Mouse (Mus musculus) ES-Bruce4 (cell line): Measurements from ENCODE around the gene Abhd12. TPM values are rescaled to one million over a fixed set of nuclear protein-coding genes. Genes with fewer than 3 reads are reported as not detected.

Source experiments
- H3K27ac ChIP-seq: 2 replicates; pipeline ENCODE4 v1.5.1; 2012; ENCODE audit warnings: low read length, inconsistent platforms; ENCODE audit not compliant: insufficient read depth
- H3K27me3 ChIP-seq: 2 replicates; pipeline ENCODE4 v1.6.1; 2012; ENCODE audit warnings: mild to moderate bottlenecking, low read length, inconsistent platforms; ENCODE audit not compliant: control insufficient read depth, poor library complexity, insufficient read depth, severe bottlenecking
- H3K36me3 ChIP-seq: 2 replicates; pipeline ENCODE4 v1.6.1; 2012; ENCODE audit warnings: inconsistent platforms, mild to moderate bottlenecking, low read length, moderate library complexity; ENCODE audit not compliant: control insufficient read depth, poor library complexity, insufficient read depth, severe bottlenecking
- H3K4me1 ChIP-seq: one replicate; pipeline ENCODE4 v1.8.1; 2011; ENCODE audit warnings: low read length; ENCODE audit not compliant: control insufficient read depth, insufficient read depth
- H3K4me3 ChIP-seq: 2 replicates; pipeline ENCODE4 v1.5.1; 2011; ENCODE audit warnings: low read depth, mild to moderate bottlenecking, low read length
- H3K9ac ChIP-seq: 2 replicates; pipeline ENCODE4 v1.6.1; 2012; ENCODE audit warnings: low read depth, mild to moderate bottlenecking, inconsistent platforms; ENCODE audit not compliant: poor library complexity, severe bottlenecking
- H3K9me3 ChIP-seq: replicated peaks from 2 replicates; pipeline ENCODE4 v1.6.1; 2012; ENCODE audit warnings: mild to moderate bottlenecking, low read length, inconsistent platforms; ENCODE audit not compliant: control insufficient read depth, poor library complexity, insufficient read depth, severe bottlenecking
- CTCF ChIP-seq: IDR thresholded peaks from one replicate; pipeline ENCODE4 v1.8.1; 2011; ENCODE audit warnings: low read depth, low read length
- EP300 ChIP-seq: IDR thresholded peaks from 2 replicates; pipeline ENCODE4 v1.6.1; 2011; ENCODE audit warnings: low read depth, low read length; ENCODE audit not compliant: insufficient read depth
- POLR2A ChIP-seq: IDR thresholded peaks from one replicate; pipeline ENCODE4 v1.8.1; 2011; ENCODE audit warnings: low read length; ENCODE audit not compliant: insufficient read depth
- polyA plus RNA-seq: library from polyadenylated mRNA; stranded (reverse); fragments of >200 nt; gene quantifications from 2 replicates; pipeline ENCODE4 v1.2.4, GENCODE M21; 2011; ENCODE audit warnings: low read depth; ENCODE audit not compliant: missing spikeins, insufficient read depth, insufficient read length

Abhd12 gene
- polyA plus RNA-seq, 1 experiment, result 31.3 TPM

- no peak for TF ChIP-seq CTCF
- no peak for TF ChIP-seq POLR2A
- TF ChIP-seq EP300, result no peak
- Histone ChIP-seq H3K9ac (no peak overlapping the region), H3K9me3 (no peaks in the 10 kb centered on the region), H3K36me3 (peaks cover 6% of the 10 kb centered on the region; the same call in 1 of the 2 replicates), H3K4me1 (no peaks in the 10 kb centered on the region), H3K4me3 (no peak overlapping the region), H3K27ac (no peak overlapping the region), H3K27me3 (no peaks in the 10 kb centered on the region)
Observed at GRCm38 (mm10) chr2:150816676-150817402, 87.7 kb downstream of the Abhd12 start.

DNA sequence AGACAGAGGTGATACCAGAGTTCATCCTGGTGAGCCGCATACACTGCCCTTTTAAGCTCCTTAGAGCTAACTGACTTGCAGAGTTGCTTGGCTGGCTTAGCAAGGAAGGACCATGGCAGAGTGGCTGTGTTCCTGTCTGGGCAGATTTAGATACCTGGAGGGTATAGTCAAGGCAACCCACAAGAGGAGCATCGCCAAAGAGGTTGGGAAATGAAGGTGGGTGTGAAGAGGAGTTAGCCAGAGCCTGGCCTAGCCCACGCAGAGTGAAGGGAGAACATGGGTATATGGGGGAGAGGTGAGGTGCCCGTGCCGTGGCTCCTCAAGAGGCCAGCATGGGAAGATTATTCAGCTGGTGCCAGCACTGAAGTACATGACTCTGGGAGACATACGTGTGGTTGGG lies 91.7 kb downstream of the Abhd12 start:
- H3K9me3 ChIP-seq, result no peaks in the 10 kb centered on the region
- H3K36me3 ChIP-seq, result peaks cover 5% of the 10 kb centered on the region; the same call in 1 of the 2 replicates
- TF ChIP-seq CTCF (no peak), POLR2A (no peak), EP300 (no peak)
- no peak overlapping the region for H3K27ac ChIP-seq
- H3K9ac ChIP-seq, result no peak overlapping the region
- no peaks in the 10 kb centered on the region for H3K4me1 ChIP-seq
- no peaks in the 10 kb centered on the region for H3K27me3 ChIP-seq
- H3K4me3 ChIP-seq, result no peak overlapping the region

DNA sequence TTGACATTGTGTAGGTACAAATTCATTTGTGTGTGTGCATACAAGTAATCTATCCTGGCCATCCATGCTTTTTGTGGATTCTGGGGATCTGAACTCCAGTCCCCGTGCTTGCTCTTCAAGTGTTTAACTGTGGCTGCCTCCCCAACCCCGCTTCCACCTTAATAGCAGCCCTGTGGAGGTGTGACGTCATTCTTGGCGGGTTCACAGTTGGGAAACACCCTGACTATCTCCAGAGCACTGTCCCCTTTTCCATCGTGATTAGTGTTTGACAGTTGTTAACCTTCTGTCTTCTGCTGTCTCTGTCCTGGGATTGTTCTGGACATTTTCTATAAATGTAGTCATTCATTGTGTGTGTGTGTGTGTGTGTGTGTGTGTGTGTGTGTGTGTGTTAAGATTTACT lies 93.9 kb downstream of the Abhd12 start:
- Histone ChIP-seq H3K9ac (no peak overlapping the region), H3K4me1 (no peaks in the 10 kb centered on the region), H3K4me3 (no peak overlapping the region), H3K36me3 (peaks cover 5% of the 10 kb centered on the region; the same call in 1 of the 2 replicates), H3K27ac (no peak overlapping the region), H3K9me3 (no peaks in the 10 kb centered on the region), H3K27me3 (no peaks in the 10 kb centered on the region)
- no peak for TF ChIP-seq CTCF
- TF ChIP-seq POLR2A, result no peak
- TF ChIP-seq EP300, result no peak

- Histone ChIP-seq H3K4me1 (no peaks in the 10 kb centered on the region), H3K4me3 (no peak overlapping the region), H3K9me3 (no peaks in the 10 kb centered on the region), H3K9ac (no peak overlapping the region), H3K36me3 (peaks cover 5% of the 10 kb centered on the region; the same call in 1 of the 2 replicates), H3K27ac (no peak overlapping the region), H3K27me3 (no peaks in the 10 kb centered on the region)
- TF ChIP-seq EP300 (no peak), POLR2A (no peak), CTCF (no peak)
Observed at GRCm38 (mm10) chr2:150808812-150809211, 95.7 kb downstream of the Abhd12 start.

DNA sequence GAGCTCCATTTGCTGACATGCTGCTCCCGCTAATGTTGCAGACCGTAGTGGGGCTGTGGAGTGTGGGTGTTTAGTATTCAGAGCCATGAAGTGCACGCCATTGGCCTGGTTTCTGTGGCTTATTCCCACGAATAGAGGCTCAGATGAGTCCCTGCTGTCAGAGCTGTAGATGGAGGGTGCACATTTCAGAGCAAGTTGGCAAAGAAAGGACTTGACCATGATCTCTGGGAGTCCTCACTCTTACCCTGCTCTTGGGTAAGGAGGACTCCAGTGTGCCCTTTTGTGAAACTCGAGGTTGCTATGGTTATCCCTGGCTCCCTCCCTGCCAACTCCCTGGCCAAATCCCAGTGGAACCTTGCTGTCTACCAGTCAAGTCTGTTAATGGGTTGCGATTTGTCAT lies 96.2 kb downstream of the Abhd12 start:
- H3K36me3 ChIP-seq, result peaks cover 5% of the 10 kb centered on the region; the same call in 1 of the 2 replicates
- H3K9me3 ChIP-seq, result no peaks in the 10 kb centered on the region
- H3K27me3 ChIP-seq, result no peaks in the 10 kb centered on the region
- H3K9ac ChIP-seq, result no peak overlapping the region
- no peak overlapping the region for H3K4me3 ChIP-seq
- TF ChIP-seq CTCF (no peak), POLR2A (no peak), EP300 (no peak)
- H3K4me1 ChIP-seq, result no peaks in the 10 kb centered on the region
- H3K27ac ChIP-seq, result no peak overlapping the region

GRCm38 (mm10) chr2:150803035-150803434 lies 101.5 kb downstream of the Abhd12 start:
- no peaks in the 10 kb centered on the region for H3K4me1 ChIP-seq
- H3K27me3 ChIP-seq, result no peaks in the 10 kb centered on the region
- TF ChIP-seq POLR2A, result no peak
- TF ChIP-seq EP300, result no peak
- TF ChIP-seq CTCF, result no peak
- H3K9me3 ChIP-seq, result no peaks in the 10 kb centered on the region
- no peak overlapping the region for H3K4me3 ChIP-seq
- H3K27ac ChIP-seq, result no peak overlapping the region
- H3K9ac ChIP-seq, result no peak overlapping the region
- no peaks in the 10 kb centered on the region; the same call in none of the 2 replicates for H3K36me3 ChIP-seq
